Mouse (Mus musculus): ENCODE results near the gene Map3k4. TPM values are rescaled to one million over a fixed set of nuclear protein-coding genes. Genes with fewer than 3 reads are reported as not detected.
"Not testable (repeated sequence)": the region's sequence is repeated elsewhere in the genome, so short reads cannot be mapped to it uniquely, and the experiment has no call there.

Map3k4 gene
- polyA plus RNA-seq, 2 experiments = 5.0 to 9.6 TPM

- Histone ChIP-seq H3K4me3 (ENCODE audit: insufficient read depth in 1 of 2, low read depth in 2 of 2, low read length in 2 of 2) (no peak overlapping the region), H3K9ac (replicated peaks) (no peak overlapping the region), H3K9me3 (ENCODE audit: control insufficient read depth, low read length) (no peaks in the 10 kb centered on the region), H3K36me3 (replicated peaks; ENCODE audit: control insufficient read depth, insufficient read depth, low read depth) (no peaks in the 10 kb centered on the region), H3K4me1 (replicated peaks; ENCODE audit: control insufficient read depth in 2 of 2, insufficient read depth in 2 of 2, low read length in 1 of 2) (0 out of 4 replicates have a peak, but pooled peaks cover 0 to 3% of the 10 kb centered on the region in 2 experiments), H3K27me3 (ENCODE audit: control insufficient read depth, insufficient read depth, low read length) (no peaks in the 10 kb centered on the region), H3K4me2 (ENCODE audit: low read depth) (no peak overlapping the region), H3K27ac (no peak overlapping the region)
- TF ChIP-seq CTCF (IDR thresholded peaks at IDR 0.05; ENCODE audit: low read depth) (no peak), EP300 (IDR thresholded peaks at IDR 0.05; ENCODE audit: low read depth) (no peak)
- WGBS (ENCODE audit: insufficient replicate concordance) = 53% methylated on average over 7 of the region's 7 CpGs
- no peak for DNase-seq (ENCODE audit: low read depth in 3 of 3, low spot score in 3 of 3)
- no peak for ATAC-seq (ENCODE audit: insufficient read depth)
Observed at GRCm38 (mm10) chr17:12299371-12299770, 19.2 kb downstream of the Map3k4 start.

GRCm38 (mm10) chr17:12297978-12298377, 20.6 kb downstream of the Map3k4 start:
- Histone ChIP-seq H3K36me3 (replicated peaks; ENCODE audit: control insufficient read depth, insufficient read depth, low read depth) (no peaks in the 10 kb centered on the region), H3K4me3 (ENCODE audit: insufficient read depth in 1 of 2, low read depth in 2 of 2, low read length in 2 of 2) (no peak overlapping the region), H3K4me2 (ENCODE audit: low read depth) (no peak overlapping the region), H3K9me3 (ENCODE audit: control insufficient read depth, low read length) (no peaks in the 10 kb centered on the region), H3K27ac (no peak overlapping the region), H3K4me1 (replicated peaks; ENCODE audit: control insufficient read depth in 2 of 2, insufficient read depth in 2 of 2, low read length in 1 of 2) (0 out of 4 replicates have a peak, but pooled peaks cover 0 to 3% of the 10 kb centered on the region in 2 experiments), H3K27me3 (ENCODE audit: control insufficient read depth, insufficient read depth, low read length) (no peaks in the 10 kb centered on the region), H3K9ac (replicated peaks) (no peak overlapping the region)
- TF ChIP-seq EP300 (IDR thresholded peaks at IDR 0.05; ENCODE audit: low read depth) = no peak
- TF ChIP-seq CTCF (IDR thresholded peaks at IDR 0.05; ENCODE audit: low read depth) = no peak
- no peak for DNase-seq (ENCODE audit: low read depth in 3 of 3, low spot score in 3 of 3)
- no peak for ATAC-seq (ENCODE audit: insufficient read depth)
- WGBS (ENCODE audit: insufficient replicate concordance) = 67% methylated on average over 4 of the region's 4 CpGs

GRCm38 (mm10) chr17:12297292-12297691, 21.3 kb downstream of the Map3k4 start:
- Histone ChIP-seq H3K4me3 (ENCODE audit: insufficient read depth in 1 of 2, low read depth in 2 of 2, low read length in 2 of 2) (no peak overlapping the region), H3K9ac (replicated peaks) (no peak overlapping the region), H3K4me1 (replicated peaks; ENCODE audit: control insufficient read depth in 2 of 2, insufficient read depth in 2 of 2, low read length in 1 of 2) (0 out of 4 replicates have a peak, but pooled peaks cover 0 to 3% of the 10 kb centered on the region in 2 experiments), H3K4me2 (ENCODE audit: low read depth) (no peak overlapping the region), H3K27me3 (ENCODE audit: control insufficient read depth, insufficient read depth, low read length) (no peaks in the 10 kb centered on the region), H3K9me3 (ENCODE audit: control insufficient read depth, low read length) (no peaks in the 10 kb centered on the region), H3K36me3 (replicated peaks; ENCODE audit: control insufficient read depth, insufficient read depth, low read depth) (no peaks in the 10 kb centered on the region), H3K27ac (no peak overlapping the region)
- no peak for ATAC-seq (ENCODE audit: insufficient read depth)
- 58% methylated on average over 7 of the region's 7 CpGs for WGBS (ENCODE audit: insufficient replicate concordance)
- TF ChIP-seq CTCF (IDR thresholded peaks at IDR 0.05; ENCODE audit: low read depth) (no peak), EP300 (IDR thresholded peaks at IDR 0.05; ENCODE audit: low read depth) (no peak)
- DNase-seq (ENCODE audit: low read depth in 3 of 3, low spot score in 3 of 3) = no peak

GRCm38 (mm10) chr17:12295926-12296325, 22.7 kb downstream of the Map3k4 start:
- not testable (repeated sequence) for H3K27ac ChIP-seq; H3K4me3 ChIP-seq (ENCODE audit: insufficient read depth in 1 of 2, low read depth in 2 of 2, low read length in 2 of 2); H3K36me3 ChIP-seq (replicated peaks; ENCODE audit: control insufficient read depth, insufficient read depth, low read depth); H3K9ac ChIP-seq (replicated peaks); ATAC-seq (ENCODE audit: insufficient read depth); H3K27me3 ChIP-seq (ENCODE audit: control insufficient read depth, insufficient read depth, low read length); DNase-seq (ENCODE audit: low read depth in 3 of 3, low spot score in 3 of 3); H3K9me3 ChIP-seq (ENCODE audit: control insufficient read depth, low read length); H3K4me2 ChIP-seq (ENCODE audit: low read depth); H3K4me1 ChIP-seq (replicated peaks; ENCODE audit: control insufficient read depth in 2 of 2, insufficient read depth in 2 of 2, low read length in 1 of 2)
- 77% methylated on average over 5 of the region's 5 CpGs for WGBS (ENCODE audit: insufficient replicate concordance)

- H3K4me3 ChIP-seq (ENCODE audit: insufficient read depth in 1 of 2, low read depth in 2 of 2, low read length in 2 of 2) = no peak overlapping the region
- H3K27ac ChIP-seq = no peak overlapping the region
- H3K9me3 ChIP-seq (ENCODE audit: control insufficient read depth, low read length) = no peaks in the 10 kb centered on the region
- ATAC-seq (ENCODE audit: insufficient read depth) (no peak), DNase-seq (ENCODE audit: low read depth in 3 of 3, low spot score in 3 of 3) (no peak)
- H3K4me2 ChIP-seq (ENCODE audit: low read depth) = no peak overlapping the region
- H3K9ac ChIP-seq (replicated peaks) = no peak overlapping the region
- TF ChIP-seq EP300 (IDR thresholded peaks at IDR 0.05; ENCODE audit: low read depth) (no peak), CTCF (IDR thresholded peaks at IDR 0.05; ENCODE audit: low read depth) (no peak)
- no peaks in the 10 kb centered on the region for H3K27me3 ChIP-seq (ENCODE audit: control insufficient read depth, insufficient read depth, low read length)
- WGBS (ENCODE audit: insufficient replicate concordance) = 76% methylated on average over 7 of the region's 7 CpGs
- H3K36me3 ChIP-seq (replicated peaks; ENCODE audit: control insufficient read depth, insufficient read depth, low read depth) = no peaks in the 10 kb centered on the region
- 0 out of 4 replicates have a peak, but pooled peaks cover 0 to 3% of the 10 kb centered on the region in 2 experiments for H3K4me1 ChIP-seq (replicated peaks; ENCODE audit: control insufficient read depth in 2 of 2, insufficient read depth in 2 of 2, low read length in 1 of 2)
Observed at GRCm38 (mm10) chr17:12294424-12294823, 24.2 kb downstream of the Map3k4 start.
